Mouse (Mus musculus) CH12.LX (cell line): ENCODE results near the gene Dlg2. TPM values are rescaled to one million over a fixed set of nuclear protein-coding genes. Genes with fewer than 3 reads are reported as not detected.

ENCODE experiments used
- DNase-seq: peaks from one replicate; pipeline ENCODE4 v3.0.0-alpha.2; 2013; ENCODE audit errors: extremely low read depth
- H3K27ac ChIP-seq: 2 replicates; pipeline ENCODE4 v1.5.1; 2012; ENCODE audit warnings: low read depth, mild to moderate bottlenecking, control low read depth, moderate library complexity; ENCODE audit not compliant: insufficient read depth
- H3K27me3 ChIP-seq: replicated peaks from 2 replicates; pipeline ENCODE3; 2012; ENCODE audit warnings: inconsistent platforms
- H3K36me3 ChIP-seq, 2 experiments: replicated peaks in 1 of 2; 2 replicates each; pipeline versions ENCODE3 to v1.6.1; 2012; ENCODE audit warnings: inconsistent platforms in 1 of 2, low read length in 1 of 2, mild to moderate bottlenecking in 1 of 2, mixed read lengths in 1 of 2, moderate library complexity in 1 of 2; ENCODE audit not compliant: control insufficient read depth in 1 of 2, insufficient read depth in 1 of 2
- H3K4me1 ChIP-seq, 2 experiments: 2 replicates each; pipeline ENCODE4 v1.6.1; 2012; ENCODE audit warnings: inconsistent platforms in 1 of 2, moderate library complexity in 1 of 2; ENCODE audit not compliant: insufficient read depth in 2 of 2, control insufficient read depth in 1 of 2
- H3K4me2 ChIP-seq: 2 replicates; pipeline ENCODE4 v1.6.1; 2012; ENCODE audit warnings: low read depth, mild to moderate bottlenecking, control low read depth; ENCODE audit not compliant: poor library complexity, insufficient read depth, severe bottlenecking
- H3K4me3 ChIP-seq, 3 experiments: fragments of 150-350 bp in 1 of 3; sonication (generic) in 1 of 3; replicated peaks in 1 of 3; 2 replicates each; pipeline versions ENCODE3 to v1.5.1; 2011 to 2012; ENCODE audit warnings: low read depth in 2 of 3, low read length in 2 of 3, mild to moderate bottlenecking in 2 of 3, moderate library complexity in 2 of 3, control low read depth in 1 of 3, improper control_type of control experiment in 1 of 3, inconsistent platforms in 1 of 3, mixed read lengths in 1 of 3; ENCODE audit not compliant: poor library complexity in 1 of 3
- H3K79me2 ChIP-seq: replicated peaks from 2 replicates; pipeline ENCODE4 v1.6.1; 2012; ENCODE audit warnings: mild to moderate bottlenecking, moderate library complexity; ENCODE audit not compliant: control insufficient read depth, poor library complexity, insufficient read depth, severe bottlenecking; ENCODE audit errors: extremely low read depth
- H3K9ac ChIP-seq: 2 replicates; pipeline ENCODE4 v1.6.1; 2012; ENCODE audit warnings: low read depth, mild to moderate bottlenecking, control low read depth, moderate library complexity; ENCODE audit not compliant: insufficient read depth
- H3K9me3 ChIP-seq: replicated peaks from 2 replicates; pipeline ENCODE3; 2012; ENCODE audit warnings: low read length, inconsistent platforms, mixed read lengths
- BHLHE40 ChIP-seq: IDR thresholded peaks from 2 replicates; pipeline ENCODE4 v1.6.1; 2011; ENCODE audit warnings: mild to moderate bottlenecking, low read depth, low read length, improper control_type of control experiment
- CTCF ChIP-seq, 2 experiments: IDR thresholded peaks in 1 of 2; conservative IDR thresholded peaks in 1 of 2; 2 replicates each; pipeline ENCODE4 v1.5.1; 2011 to 2012; ENCODE audit warnings: low read depth in 2 of 2, low read length in 2 of 2, improper control_type of control experiment in 1 of 2, inconsistent platforms in 1 of 2, mild to moderate bottlenecking in 1 of 2, moderate library complexity in 1 of 2
- E2F4 ChIP-seq: IDR thresholded peaks from 2 replicates; pipeline ENCODE4 v1.6.1; 2011; ENCODE audit warnings: low read depth, low read length, improper control_type of control experiment; ENCODE audit not compliant: insufficient replicate concordance
- ELF1 ChIP-seq: IDR thresholded peaks from 2 replicates; pipeline ENCODE4 v1.6.1; 2014; ENCODE audit warnings: low read depth, mild to moderate bottlenecking, inconsistent platforms, low read length, improper control_type of control experiment
- IRF4 ChIP-seq: IDR thresholded peaks from 2 replicates; pipeline ENCODE4 v1.6.1; 2014; ENCODE audit warnings: low read depth, mild to moderate bottlenecking, inconsistent platforms, low read length, improper control_type of control experiment
- MAZ ChIP-seq: IDR thresholded peaks from 2 replicates; pipeline ENCODE4 v1.6.1; 2012; ENCODE audit warnings: low read depth, mild to moderate bottlenecking, inconsistent platforms, low read length, improper control_type of control experiment, moderate library complexity
- MEF2A ChIP-seq: IDR thresholded peaks from 2 replicates; pipeline ENCODE4 v1.6.1; 2014; ENCODE audit warnings: low read depth, mild to moderate bottlenecking, inconsistent platforms, low read length, improper control_type of control experiment, borderline replicate concordance
- MYC ChIP-seq: IDR thresholded peaks from 2 replicates; pipeline ENCODE4 v1.6.1; 2011; ENCODE audit warnings: low read depth, mild to moderate bottlenecking, improper control_type of control experiment, low read length
- NELFE ChIP-seq: IDR thresholded peaks from 2 replicates; pipeline ENCODE4 v1.6.1; 2011; ENCODE audit warnings: low read depth, low read length, improper control_type of control experiment
- PAX5 ChIP-seq: IDR thresholded peaks from 2 replicates; pipeline ENCODE4 v1.6.1; 2012; ENCODE audit warnings: low read length, inconsistent platforms, mixed read lengths
- POLR2A ChIP-seq: IDR thresholded peaks from 2 replicates; pipeline ENCODE4 v1.6.1; 2011; ENCODE audit warnings: low read depth, mild to moderate bottlenecking, improper control_type of control experiment, low read length
- POLR2AphosphoS2 ChIP-seq: IDR thresholded peaks from 2 replicates; pipeline ENCODE4 v1.6.1; 2011; ENCODE audit warnings: low read depth, low read length, improper control_type of control experiment
- RAD21 ChIP-seq: IDR thresholded peaks from 2 replicates; pipeline ENCODE4 v1.6.1; 2011; ENCODE audit warnings: low read depth, mild to moderate bottlenecking, low read length, improper control_type of control experiment, moderate library complexity
- SMC3 ChIP-seq: IDR thresholded peaks from 2 replicates; pipeline ENCODE4 v1.6.1; 2011; ENCODE audit warnings: low read depth, low read length, improper control_type of control experiment
- TBP ChIP-seq: conservative IDR thresholded peaks from 2 replicates; pipeline ENCODE4 v1.6.1; 2011; ENCODE audit warnings: low read depth, low read length, improper control_type of control experiment
- ZC3H11A ChIP-seq: IDR thresholded peaks from 2 replicates; pipeline ENCODE4 v1.6.1; 2012; ENCODE audit warnings: low read depth, mild to moderate bottlenecking, inconsistent platforms, low read length, improper control_type of control experiment
- ZKSCAN1 ChIP-seq: IDR thresholded peaks from 2 replicates; pipeline ENCODE4 v1.6.1; 2012; ENCODE audit warnings: low read depth, inconsistent platforms, low read length, improper control_type of control experiment, borderline replicate concordance
- ZNF384 ChIP-seq: IDR thresholded peaks from 2 replicates; pipeline ENCODE4 v1.6.1; 2012; ENCODE audit warnings: low read depth, low read length, improper control_type of control experiment, inconsistent platforms
- dilution Hi-C: fragments of 300-500 bp; cut with MboI; formaldehyde crosslinking; loops from 2 replicates; pipeline ENCODE4 v1.14.3; 2020; ENCODE audit warnings: low sequenced_read_pairs; ENCODE audit not compliant: extremely low pct_unique_long_range_greater_than_20kb, extremely low pct_ligation_motif_present
- in situ Hi-C: fragments of 300-500 bp; cut with MboI; formaldehyde crosslinking; loops from 3 replicates; pipeline ENCODE4 v1.14.3; 2019; ENCODE audit warnings: low sequenced_read_pairs, low pct_ligation_motif_present, low pct_unique_long_range_greater_than_20kb, mixed read lengths
- polyA plus RNA-seq: library from polyadenylated mRNA; unstranded; fragments of >175 nt; gene quantifications from 2 replicates; pipeline ENCODE4 v1.2.1, GENCODE M21; 2012; ENCODE audit warnings: low read depth; ENCODE audit not compliant: insufficient read length
- total RNA-seq, 2 experiments: library from RNA; depleted of rRNA; stranded (reverse); fragments of 300-350 nt in 1 of 2; fragments of >200 nt in 1 of 2; gene quantifications; 2 replicates each; pipeline ENCODE4 v1.2.3; 2012 to 2014

Dlg2 gene
- total and polyA plus RNA-seq, 3 experiments: 0.36 TPM; not detected in 2

DNA sequence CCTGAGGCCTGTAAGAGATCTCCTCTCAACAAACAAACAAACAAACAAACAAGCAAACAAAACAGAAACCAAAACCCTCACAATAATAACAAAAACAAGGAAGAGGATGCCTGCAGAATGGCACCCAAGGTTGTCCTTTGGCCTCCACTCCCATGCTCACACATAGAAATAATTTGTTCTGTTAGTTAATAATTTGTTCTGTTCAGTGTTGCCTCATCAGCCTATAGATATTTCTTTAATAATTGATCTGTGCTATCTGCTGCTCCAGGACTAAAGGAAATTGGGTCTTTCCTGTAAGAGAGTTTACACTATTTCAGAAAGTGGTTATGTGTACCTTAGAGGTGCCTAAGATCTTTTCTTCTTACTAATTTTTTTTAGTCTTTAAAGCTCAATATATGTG, 1741.7 kb downstream of the Dlg2 start:
- H3K27ac ChIP-seq: no peak overlapping the region
- no peak overlapping the region for H3K4me2 ChIP-seq
- no peaks in the 10 kb centered on the region for H3K4me1 ChIP-seq
- DNase-seq: no peak
- TF ChIP-seq CTCF (conservative IDR thresholded peaks at IDR 0.05 in 1 of 2, IDR thresholded peaks at IDR 0.05 in 1 of 2; ENCODE audit: low read depth in 2 of 2, low read length in 2 of 2): no peak
- no peak for TF ChIP-seq RAD21
- no peak for TF ChIP-seq SMC3
- no peak for TF ChIP-seq PAX5
- no peak for TF ChIP-seq TBP
- TF ChIP-seq ZC3H11A: no peak
- TF ChIP-seq ZKSCAN1: no peak
- no peak for TF ChIP-seq MEF2A
- TF ChIP-seq MAZ: no peak
- TF ChIP-seq POLR2AphosphoS2: no peak
- no peak for TF ChIP-seq E2F4
- H3K4me3 ChIP-seq: no peak overlapping the region
- H3K27me3 ChIP-seq: no peaks in the 10 kb centered on the region
- dilution Hi-C loops: no loop called here
- no peaks in the 10 kb centered on the region for H3K9me3 ChIP-seq
- no peak overlapping the region for H3K9ac ChIP-seq
- in situ Hi-C loops: no loop called here
- no peaks in the 10 kb centered on the region for H3K79me2 ChIP-seq
- no peaks in the 10 kb centered on the region for H3K36me3 ChIP-seq

DNA sequence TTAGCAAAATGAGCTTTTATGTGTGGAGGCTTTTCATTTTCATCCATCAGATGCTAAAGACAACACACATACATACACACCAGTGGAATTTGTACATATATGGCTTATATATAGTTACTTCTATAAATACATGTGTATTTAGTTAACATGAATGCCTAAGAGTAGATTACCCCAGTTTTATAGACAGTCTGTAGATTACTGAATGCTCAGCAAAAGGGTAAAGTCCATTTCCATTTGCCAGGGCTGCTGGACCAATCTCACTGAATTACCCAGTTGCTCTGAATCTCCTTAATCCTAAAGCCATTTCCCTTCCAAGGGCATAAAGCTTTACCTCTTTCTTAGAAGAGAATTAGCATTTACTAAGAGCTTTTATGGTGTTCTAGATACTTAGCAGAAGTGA, 1744.1 kb downstream of the Dlg2 start:
- no peaks in the 10 kb centered on the region for H3K9me3 ChIP-seq
- in situ Hi-C loops: no loop called here
- H3K9ac ChIP-seq: no peak overlapping the region
- H3K27me3 ChIP-seq: no peaks in the 10 kb centered on the region
- H3K27ac ChIP-seq: no peak overlapping the region
- no peak overlapping the region for H3K4me3 ChIP-seq
- no peak for TF ChIP-seq E2F4
- TF ChIP-seq IRF4: no peak
- TF ChIP-seq ELF1: no peak
- no peak for TF ChIP-seq PAX5
- no peak for TF ChIP-seq POLR2A
- TF ChIP-seq NELFE: no peak
- no peak for TF ChIP-seq MYC
- TF ChIP-seq MAZ: no peak
- TF ChIP-seq BHLHE40: no peak
- TF ChIP-seq TBP: no peak
- no peak for TF ChIP-seq ZNF384
- TF ChIP-seq, all 38 proteins: peak for 0
- Histone ChIP-seq H3K4me1 (no peaks in the 10 kb centered on the region), H3K4me2 (no peak overlapping the region), H3K79me2 (no peaks in the 10 kb centered on the region), H3K36me3 (no peaks in the 10 kb centered on the region)
- no peak for DNase-seq
- dilution Hi-C loops: no loop called here
